Mouse (Mus musculus): ENCODE measurements around the gene Olfr763.
"Not testable (repeated sequence)": the region's sequence is repeated elsewhere in the genome, so short reads cannot be mapped to it uniquely, and the experiment has no call there.

Gene Olfr763

DNA sequence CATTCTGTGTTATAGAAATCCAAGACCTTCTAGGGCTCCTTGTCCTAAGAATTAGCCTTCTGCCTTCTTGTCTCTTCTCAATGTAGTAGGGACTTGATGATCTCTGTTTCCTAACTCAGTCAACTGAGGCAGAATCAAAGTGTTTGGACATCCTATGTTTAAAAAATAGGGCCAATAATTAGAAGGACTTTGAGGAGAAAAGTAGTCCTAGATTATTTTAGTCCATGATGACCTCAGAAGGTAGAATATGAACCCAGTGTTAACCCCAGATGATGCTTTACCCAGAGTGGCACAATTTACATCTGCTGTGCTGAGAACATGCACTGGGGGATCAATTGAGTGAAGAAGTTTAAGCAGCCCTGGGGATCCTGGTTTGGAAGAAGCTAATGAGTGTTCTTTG is 39.3 kb downstream of the Olfr763 start, which contains the start of gene Olfr765:
Olfr765 (minus strand) TSS at position 101 of the 400 bp plus-strand sequence.
- DNase-seq, result not testable (repeated sequence)
